Mouse (Mus musculus): ENCODE results near the gene Elf1. TPM values are rescaled to one million over a fixed set of nuclear protein-coding genes. Genes with fewer than 3 reads are reported as not detected.

Elf1 gene
- polyA plus RNA-seq, 1 experiment from 2014 or later = 10.3 TPM

DNA sequence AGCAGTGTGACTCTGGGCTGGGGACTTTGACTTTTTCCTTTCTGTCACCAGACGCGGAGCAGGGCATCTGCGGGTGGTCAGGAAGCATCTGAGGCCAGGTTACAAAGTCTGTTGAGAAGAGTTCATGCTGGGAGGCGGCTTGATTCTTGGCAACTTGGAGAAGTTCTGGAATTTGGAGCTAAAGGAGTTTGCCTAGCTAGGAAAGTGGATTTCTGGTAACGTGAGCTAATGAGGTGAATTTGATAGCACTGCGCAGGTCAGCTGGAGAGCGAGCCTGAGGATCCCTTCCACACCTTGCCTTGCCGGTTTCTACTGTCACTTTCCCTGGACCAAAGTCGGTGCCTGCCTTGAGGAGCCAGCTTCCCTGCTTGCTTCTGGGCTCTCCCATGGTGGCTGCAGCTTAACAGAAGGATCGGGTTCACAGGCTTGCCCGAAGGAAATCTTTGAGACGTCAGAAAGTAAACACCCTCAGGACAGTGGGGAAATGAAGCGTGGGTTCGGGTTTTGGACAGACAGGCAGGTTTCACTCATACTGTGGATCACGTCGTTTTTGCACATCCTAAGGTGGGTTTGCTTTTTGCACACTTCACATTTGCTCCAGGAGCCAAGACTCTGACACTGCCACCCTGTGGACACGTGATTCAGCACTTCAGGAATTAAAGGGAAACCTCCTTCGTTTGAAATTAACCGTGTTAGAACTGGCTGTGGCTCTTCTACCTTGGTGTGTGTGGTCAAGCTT is 6.2 kb downstream of the Elf1 start:
- Histone ChIP-seq H3K9ac (replicated peaks; ENCODE audit: low read length) (peak overlapping the region; percentile 60), H3K4me2 (replicated peaks; ENCODE audit: low read depth, low read length) (peak overlapping the region; percentile 70), H3K36me3 (ENCODE audit: insufficient read depth, low read length) (0 out of 2 replicates have a peak, but pooled peaks cover 6% of the 10 kb centered on the region), H3K27me3 (ENCODE audit: insufficient read depth, low read length) (no peaks in the 10 kb centered on the region), H3K4me1 (ENCODE audit: insufficient read depth, low read length) (peaks cover 39% of the 10 kb centered on the region), H3K4me3 (ENCODE audit: low read length) (peak overlapping the region; percentile 47), H3K27ac (ENCODE audit: low read length) (peak overlapping the region; percentile 65), H3K9me3 (ENCODE audit: low read length) (no peaks in the 10 kb centered on the region)
- ATAC-seq (ENCODE audit: low FRiP score, low TSS enrichment) = peak; percentile 52
- WGBS = 3% methylated on average over 19 of the region's 19 CpGs

DNA sequence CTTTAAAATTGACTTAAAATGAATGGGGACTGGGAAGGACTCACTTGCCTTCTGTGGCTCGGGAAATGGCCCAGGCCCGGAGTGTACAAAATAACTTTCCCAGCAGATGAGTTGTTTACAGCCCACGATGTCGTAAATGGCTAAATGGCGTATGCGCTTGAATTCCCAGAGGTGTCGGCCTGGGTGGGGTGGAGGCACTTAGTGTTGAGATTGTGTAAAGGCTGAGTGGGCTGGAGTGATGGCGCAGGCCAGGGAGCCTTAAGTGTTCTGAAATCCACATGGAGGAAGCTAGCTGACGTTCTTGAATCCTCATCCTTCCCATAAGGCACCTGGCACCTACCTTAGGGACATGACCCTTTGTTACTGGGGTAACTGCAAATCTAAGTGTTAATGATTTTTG is 7.5 kb downstream of the Elf1 start:
- H3K4me2 ChIP-seq (replicated peaks; ENCODE audit: low read depth, low read length) = no peak overlapping the region
- H3K4me1 ChIP-seq (ENCODE audit: insufficient read depth, low read length) = peaks cover 30% of the 10 kb centered on the region
- no peak overlapping the region for H3K27ac ChIP-seq (ENCODE audit: low read length)
- H3K9me3 ChIP-seq (ENCODE audit: low read length) = no peaks in the 10 kb centered on the region
- ATAC-seq (ENCODE audit: low FRiP score, low TSS enrichment) = no peak
- H3K9ac ChIP-seq (replicated peaks; ENCODE audit: low read length) = no peak overlapping the region
- no peaks in the 10 kb centered on the region for H3K27me3 ChIP-seq (ENCODE audit: insufficient read depth, low read length)
- 58% methylated on average over 9 of the region's 9 CpGs for WGBS
- no peak overlapping the region for H3K4me3 ChIP-seq (ENCODE audit: low read length)
- H3K36me3 ChIP-seq (ENCODE audit: insufficient read depth, low read length) = 0 out of 2 replicates have a peak, but pooled peaks cover 6% of the 10 kb centered on the region

DNA sequence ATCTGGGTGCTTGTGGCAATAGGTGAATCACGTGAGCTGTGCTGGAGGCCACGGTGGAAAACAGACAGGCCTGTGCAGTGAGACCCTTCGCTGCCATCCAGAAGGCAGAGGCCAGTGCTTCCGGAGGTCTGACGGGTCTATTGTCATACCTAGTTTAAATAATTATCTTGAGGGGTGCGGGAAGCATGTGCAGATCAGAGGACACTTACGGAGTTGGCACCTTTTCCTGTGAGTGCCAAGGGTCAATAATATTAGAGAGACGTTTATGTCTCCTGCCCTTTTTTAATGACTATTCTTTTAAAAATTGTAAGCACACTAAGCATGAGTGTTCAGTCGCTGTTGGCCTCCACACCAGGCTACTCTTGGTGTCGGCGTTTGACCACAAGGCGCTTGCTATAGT is 8.2 kb downstream of the Elf1 start:
- Histone ChIP-seq H3K9ac (replicated peaks; ENCODE audit: low read length) (no peak overlapping the region), H3K4me2 (replicated peaks; ENCODE audit: low read depth, low read length) (no peak overlapping the region), H3K4me1 (ENCODE audit: insufficient read depth, low read length) (peaks cover 26% of the 10 kb centered on the region), H3K36me3 (ENCODE audit: insufficient read depth, low read length) (0 out of 2 replicates have a peak, but pooled peaks cover 6% of the 10 kb centered on the region), H3K9me3 (ENCODE audit: low read length) (no peaks in the 10 kb centered on the region), H3K27me3 (ENCODE audit: insufficient read depth, low read length) (no peaks in the 10 kb centered on the region), H3K27ac (ENCODE audit: low read length) (no peak overlapping the region), H3K4me3 (ENCODE audit: low read length) (no peak overlapping the region)
- no peak for ATAC-seq (ENCODE audit: low FRiP score, low TSS enrichment)
- WGBS = 73% methylated on average over 12 of the region's 12 CpGs

DNA sequence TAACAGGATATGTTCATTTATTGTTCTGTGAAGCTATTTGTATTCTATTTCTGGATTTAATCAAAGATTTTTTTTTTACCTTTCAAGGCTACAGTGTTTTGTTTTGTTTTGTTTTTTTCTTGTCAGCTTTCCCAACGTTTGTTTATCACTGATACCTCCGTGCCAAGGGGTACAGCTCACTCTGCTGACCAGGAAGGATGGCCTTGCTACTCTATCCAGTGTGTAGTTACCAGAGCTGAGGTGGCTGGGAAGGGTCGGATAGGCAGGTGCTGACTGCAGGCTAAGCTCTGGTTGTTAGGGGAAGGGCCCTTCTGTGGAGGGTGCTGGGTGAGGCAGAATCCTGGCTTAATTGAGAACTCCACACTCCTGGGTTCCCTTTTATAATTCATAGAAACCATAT is 9.3 kb downstream of the Elf1 start:
- H3K36me3 ChIP-seq (ENCODE audit: insufficient read depth, low read length) = 0 out of 2 replicates have a peak, but pooled peaks cover 6% of the 10 kb centered on the region
- no peaks in the 10 kb centered on the region for H3K9me3 ChIP-seq (ENCODE audit: low read length)
- peaks cover 22% of the 10 kb centered on the region for H3K4me1 ChIP-seq (ENCODE audit: insufficient read depth, low read length)
- ATAC-seq (ENCODE audit: low FRiP score, low TSS enrichment) = no peak
- WGBS = 66% methylated on average over 3 of the region's 3 CpGs
- no peaks in the 10 kb centered on the region for H3K27me3 ChIP-seq (ENCODE audit: insufficient read depth, low read length)
- H3K4me3 ChIP-seq (ENCODE audit: low read length) = no peak overlapping the region
- H3K4me2 ChIP-seq (replicated peaks; ENCODE audit: low read depth, low read length) = no peak overlapping the region
- H3K9ac ChIP-seq (replicated peaks; ENCODE audit: low read length) = no peak overlapping the region
- H3K27ac ChIP-seq (ENCODE audit: low read length) = no peak overlapping the region

DNA sequence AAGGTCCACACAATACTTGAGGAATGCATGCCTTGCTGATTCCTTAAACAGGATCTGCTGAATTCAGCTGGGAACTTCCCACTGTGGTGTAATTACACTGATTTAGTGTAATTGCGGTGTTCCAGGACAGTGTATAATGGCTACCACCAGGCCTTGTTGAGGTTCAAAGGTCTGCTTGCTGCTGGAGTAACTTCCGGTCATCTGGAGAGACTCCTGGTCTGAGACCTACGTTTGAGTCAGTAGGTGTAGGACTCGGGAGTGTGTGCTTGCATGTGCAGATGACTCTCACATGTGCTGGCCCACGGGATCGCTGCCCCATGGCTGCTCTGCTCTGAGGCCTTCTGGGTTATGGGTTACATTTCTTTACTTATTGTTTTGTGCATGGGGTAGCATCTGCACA is 13.4 kb downstream of the Elf1 start:
- Histone ChIP-seq H3K9me3 (ENCODE audit: low read length) (no peaks in the 10 kb centered on the region), H3K27ac (ENCODE audit: low read length) (no peak overlapping the region), H3K9ac (replicated peaks; ENCODE audit: low read length) (no peak overlapping the region), H3K27me3 (ENCODE audit: insufficient read depth, low read length) (no peaks in the 10 kb centered on the region), H3K4me2 (replicated peaks; ENCODE audit: low read depth, low read length) (no peak overlapping the region), H3K4me3 (ENCODE audit: low read length) (no peak overlapping the region), H3K4me1 (ENCODE audit: insufficient read depth, low read length) (no peaks in the 10 kb centered on the region), H3K36me3 (ENCODE audit: insufficient read depth, low read length) (0 out of 2 replicates have a peak, but pooled peaks cover 6% of the 10 kb centered on the region)
- no peak for ATAC-seq (ENCODE audit: low FRiP score, low TSS enrichment)
- WGBS = 61% methylated on average over 6 of the region's 6 CpGs

DNA sequence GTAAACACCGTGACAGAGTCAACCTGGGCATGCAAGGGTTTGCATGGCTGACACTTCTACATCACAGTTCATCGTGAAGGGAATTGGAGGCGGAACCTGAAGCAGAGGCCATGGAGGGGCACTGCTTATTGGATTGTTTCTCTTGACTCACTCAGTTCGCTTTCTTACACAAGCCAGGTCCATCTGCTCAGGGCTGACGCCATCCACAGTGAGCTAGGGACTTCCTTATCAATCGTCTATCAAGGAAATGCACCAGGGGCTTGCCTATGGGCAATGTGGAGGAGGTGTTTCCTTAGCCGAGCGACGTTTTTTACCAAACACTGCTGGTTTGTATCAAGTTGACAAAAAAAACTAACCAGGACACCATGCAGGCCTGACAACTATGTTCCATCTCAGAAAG is 18.3 kb downstream of the Elf1 start:
- ATAC-seq (ENCODE audit: low FRiP score, low TSS enrichment) = no peak
- Histone ChIP-seq H3K36me3 (ENCODE audit: insufficient read depth, low read length) (0 out of 2 replicates have a peak, but pooled peaks cover 4% of the 10 kb centered on the region), H3K27ac (ENCODE audit: low read length) (no peak overlapping the region), H3K27me3 (ENCODE audit: insufficient read depth, low read length) (no peaks in the 10 kb centered on the region), H3K9me3 (ENCODE audit: low read length) (no peaks in the 10 kb centered on the region), H3K4me1 (ENCODE audit: insufficient read depth, low read length) (no peaks in the 10 kb centered on the region; the same call in 1 of the 2 replicates), H3K4me3 (ENCODE audit: low read length) (no peak overlapping the region), H3K4me2 (replicated peaks; ENCODE audit: low read depth, low read length) (no peak overlapping the region), H3K9ac (replicated peaks; ENCODE audit: low read length) (no peak overlapping the region)
- 72% methylated on average over 9 of the region's 9 CpGs for WGBS

DNA sequence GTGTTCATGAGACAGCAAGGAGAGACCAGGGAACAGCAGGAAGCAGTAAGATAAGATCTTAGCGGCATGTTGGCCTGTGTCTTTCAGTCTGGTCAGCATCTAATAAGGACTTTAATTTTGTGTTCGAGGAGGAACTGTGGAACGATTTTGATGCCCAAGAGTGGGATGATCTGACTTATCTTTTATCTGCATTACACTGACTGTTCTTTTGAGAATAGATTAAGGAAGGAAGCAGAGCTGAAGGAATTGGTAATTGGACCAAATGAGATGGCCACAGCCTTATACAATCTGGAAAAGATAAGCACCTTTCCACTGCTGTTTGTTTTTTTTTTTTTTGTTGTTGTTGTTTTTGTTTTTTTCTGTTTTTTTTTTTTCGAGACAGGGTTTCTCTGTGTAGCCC is 19.8 kb downstream of the Elf1 start:
- Histone ChIP-seq H3K9ac (replicated peaks; ENCODE audit: low read length) (no peak overlapping the region), H3K9me3 (ENCODE audit: low read length) (no peaks in the 10 kb centered on the region), H3K4me3 (ENCODE audit: low read length) (no peak overlapping the region), H3K4me2 (replicated peaks; ENCODE audit: low read depth, low read length) (no peak overlapping the region), H3K27ac (ENCODE audit: low read length) (no peak overlapping the region), H3K27me3 (ENCODE audit: insufficient read depth, low read length) (no peaks in the 10 kb centered on the region), H3K36me3 (ENCODE audit: insufficient read depth, low read length) (0 out of 2 replicates have a peak, but pooled peaks cover 4% of the 10 kb centered on the region), H3K4me1 (ENCODE audit: insufficient read depth, low read length) (no peaks in the 10 kb centered on the region; the same call in 1 of the 2 replicates)
- 75% methylated on average over 4 of the region's 4 CpGs for WGBS
- no peak for ATAC-seq (ENCODE audit: low FRiP score, low TSS enrichment)

DNA sequence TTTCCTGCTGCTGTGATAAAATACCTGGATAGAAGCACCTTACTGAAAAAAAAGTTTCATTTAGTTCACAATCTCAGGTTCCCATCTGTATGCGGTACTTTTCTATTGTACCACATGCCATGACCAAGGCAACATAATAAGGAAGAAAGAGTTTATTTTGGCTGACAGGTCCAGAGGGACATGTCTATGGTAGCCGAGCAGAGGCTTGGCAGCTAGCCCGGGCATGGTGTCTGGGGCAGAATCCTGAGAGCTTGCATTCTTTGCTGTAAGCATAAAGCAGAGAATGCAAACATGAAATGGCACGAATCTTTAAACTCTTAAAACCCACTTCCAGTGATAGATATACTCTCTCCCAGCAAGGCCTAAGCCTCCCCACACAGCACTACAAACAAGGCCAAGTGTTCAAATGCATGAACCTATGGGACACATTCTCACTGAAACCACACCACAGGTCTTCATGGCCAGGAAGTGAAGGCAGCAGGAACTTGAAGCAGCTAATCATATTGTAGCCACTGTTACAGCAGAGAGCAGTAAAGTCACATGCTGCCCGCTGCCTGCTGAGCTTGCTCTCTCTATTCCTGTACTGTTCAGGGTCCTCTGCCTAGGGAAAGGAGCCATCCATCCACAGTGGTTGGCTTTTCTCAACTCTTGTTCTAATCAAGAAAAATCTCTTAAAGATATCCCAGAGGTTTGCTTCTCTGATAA is 22.5 kb downstream of the Elf1 start:
- Histone ChIP-seq H3K9me3 (ENCODE audit: low read length) (no peaks in the 10 kb centered on the region), H3K4me1 (ENCODE audit: insufficient read depth, low read length) (peaks cover 6% of the 10 kb centered on the region; the same call in 1 of the 2 replicates), H3K4me2 (replicated peaks; ENCODE audit: low read depth, low read length) (no peak overlapping the region), H3K9ac (replicated peaks; ENCODE audit: low read length) (no peak overlapping the region), H3K27me3 (ENCODE audit: insufficient read depth, low read length) (no peaks in the 10 kb centered on the region), H3K36me3 (ENCODE audit: insufficient read depth, low read length) (0 out of 2 replicates have a peak, but pooled peaks cover 4% of the 10 kb centered on the region), H3K27ac (ENCODE audit: low read length) (0 out of 2 replicates have a peak overlapping the region, but pooled peaks have one; percentile 35), H3K4me3 (ENCODE audit: low read length) (no peak overlapping the region)
- 65% methylated on average over 5 of the region's 5 CpGs for WGBS
- ATAC-seq (ENCODE audit: low FRiP score, low TSS enrichment) = no peak

DNA sequence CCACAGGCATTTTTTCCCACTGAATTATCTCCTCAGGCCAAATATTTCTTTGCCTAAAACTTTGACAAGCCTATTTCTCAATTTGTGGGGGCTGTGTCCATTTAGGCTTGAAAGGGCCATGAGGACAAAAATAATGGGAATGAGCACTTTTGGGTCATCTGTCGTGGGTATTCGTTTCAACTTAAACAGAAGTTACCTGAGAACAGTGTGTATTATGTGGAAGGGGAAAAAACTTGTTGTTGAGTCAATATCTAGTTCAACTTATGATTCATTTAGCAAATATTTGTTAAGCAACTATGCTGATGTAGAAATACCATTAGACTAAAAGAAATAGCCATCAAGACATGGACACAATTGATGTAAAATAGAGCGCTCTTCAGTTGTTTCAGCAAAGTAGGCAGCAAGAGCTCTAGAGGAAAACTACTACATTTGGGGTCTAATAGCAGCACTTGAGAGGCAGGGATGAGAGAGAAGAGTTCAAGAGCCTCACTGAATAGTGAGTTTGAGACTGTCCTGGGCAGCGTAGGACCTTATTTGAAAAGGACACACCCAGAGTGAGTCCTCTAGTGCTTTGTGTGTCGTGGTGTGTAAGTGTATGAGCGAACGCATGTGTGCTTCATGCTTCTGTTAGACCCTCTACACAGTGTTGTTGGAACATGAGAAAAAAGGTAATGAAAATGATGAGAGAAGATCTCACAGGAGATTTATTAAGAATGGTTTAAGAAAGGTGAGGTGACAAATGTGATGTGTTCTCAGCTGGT is 23.4 kb downstream of the Elf1 start:
- H3K9ac ChIP-seq (replicated peaks; ENCODE audit: low read length) = no peak overlapping the region
- ATAC-seq (ENCODE audit: low FRiP score, low TSS enrichment) = no peak
- no peaks in the 10 kb centered on the region for H3K9me3 ChIP-seq (ENCODE audit: low read length)
- H3K27me3 ChIP-seq (ENCODE audit: insufficient read depth, low read length) = no peaks in the 10 kb centered on the region
- no peak overlapping the region for H3K27ac ChIP-seq (ENCODE audit: low read length)
- WGBS = 94% methylated on average over 7 of the region's 7 CpGs
- H3K4me3 ChIP-seq (ENCODE audit: low read length) = no peak overlapping the region
- peaks cover 6% of the 10 kb centered on the region; the same call in 1 of the 2 replicates for H3K4me1 ChIP-seq (ENCODE audit: insufficient read depth, low read length)
- H3K4me2 ChIP-seq (replicated peaks; ENCODE audit: low read depth, low read length) = no peak overlapping the region
- 0 out of 2 replicates have a peak, but pooled peaks cover 4% of the 10 kb centered on the region for H3K36me3 ChIP-seq (ENCODE audit: insufficient read depth, low read length)

Measured in kidney, embryonic 16.5 days (tissue).